Mouse (Mus musculus) CH12.LX (cell line): ENCODE measurements around the gene Atpaf1.

ENCODE experiments used
- CHD1 ChIP-seq: IDR thresholded peaks from 2 replicates; pipeline ENCODE4 v1.6.1; 2012; ENCODE audit warnings: low read depth, low read length, improper control_type of control experiment, inconsistent platforms
- CTCF ChIP-seq, 2 experiments: IDR thresholded peaks in 1 of 2; conservative IDR thresholded peaks in 1 of 2; 2 replicates each; pipeline ENCODE4 v1.5.1; 2011 to 2012; ENCODE audit warnings: low read depth in 2 of 2, low read length in 2 of 2, improper control_type of control experiment in 1 of 2, inconsistent platforms in 1 of 2, mild to moderate bottlenecking in 1 of 2, moderate library complexity in 1 of 2
- EP300 ChIP-seq: IDR thresholded peaks from 2 replicates; pipeline ENCODE4 v1.6.1; 2011; ENCODE audit warnings: low read length, improper control_type of control experiment
- HCFC1 ChIP-seq: IDR thresholded peaks from 2 replicates; pipeline ENCODE4 v1.6.1; 2012; ENCODE audit warnings: low read depth, mild to moderate bottlenecking, inconsistent platforms, low read length, improper control_type of control experiment
- MYC ChIP-seq: IDR thresholded peaks from 2 replicates; pipeline ENCODE4 v1.6.1; 2011; ENCODE audit warnings: low read depth, mild to moderate bottlenecking, improper control_type of control experiment, low read length
- POLR2A ChIP-seq: IDR thresholded peaks from 2 replicates; pipeline ENCODE4 v1.6.1; 2011; ENCODE audit warnings: low read depth, mild to moderate bottlenecking, improper control_type of control experiment, low read length
- RCOR1 ChIP-seq: conservative IDR thresholded peaks from 2 replicates; pipeline ENCODE4 v1.6.1; 2012; ENCODE audit warnings: low read depth, mild to moderate bottlenecking, inconsistent platforms, low read length, improper control_type of control experiment
- SMC3 ChIP-seq: IDR thresholded peaks from 2 replicates; pipeline ENCODE4 v1.6.1; 2011; ENCODE audit warnings: low read depth, low read length, improper control_type of control experiment
- USF2 ChIP-seq: conservative IDR thresholded peaks from 2 replicates; pipeline ENCODE4 v1.6.1; 2011; ENCODE audit warnings: low read depth, low read length, improper control_type of control experiment
- ZC3H11A ChIP-seq: IDR thresholded peaks from 2 replicates; pipeline ENCODE4 v1.6.1; 2012; ENCODE audit warnings: low read depth, mild to moderate bottlenecking, inconsistent platforms, low read length, improper control_type of control experiment

DNA sequence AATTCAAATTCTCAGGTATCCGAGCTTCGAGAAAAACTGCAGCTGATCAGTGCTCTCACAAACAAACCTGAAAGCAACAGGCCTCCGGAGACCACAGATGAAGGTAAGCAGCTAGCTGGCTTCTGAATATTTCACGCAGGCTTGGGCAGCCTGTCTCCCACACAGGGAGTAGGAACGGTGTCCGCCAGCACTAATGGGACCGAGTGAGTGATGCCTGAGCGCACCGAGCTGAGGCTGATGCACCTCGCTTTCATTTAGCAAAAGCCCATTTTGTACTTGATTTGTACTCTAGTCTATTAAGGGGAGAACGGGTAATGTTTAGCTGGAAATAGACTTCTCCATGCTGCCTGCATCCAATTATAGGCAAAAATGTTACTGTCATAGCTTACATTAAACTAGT, 20.0 kb upstream of the Atpaf1 start:
- TF ChIP-seq CTCF (conservative IDR thresholded peaks at IDR 0.05 in 1 of 2, IDR thresholded peaks at IDR 0.05 in 1 of 2; ENCODE audit: low read depth in 2 of 2, low read length in 2 of 2) (no peak), ZC3H11A (no peak), HCFC1 (no peak), POLR2A (no peak), CHD1 (no peak), EP300 (no peak), MYC (no peak), USF2 (no peak), RCOR1 (no peak), SMC3 (no peak)
